Mouse (Mus musculus) stomach, postnatal 0 days (tissue): ENCODE measurements around the gene Ntrk1.

ENCODE experiments used
- CTCF ChIP-seq: IDR thresholded peaks from 2 replicates; pipeline ENCODE4 v1.5.1; 2016; ENCODE audit warnings: antibody characterized with exemption, low read depth, mild to moderate bottlenecking, moderate library complexity
- EP300 ChIP-seq: optimal IDR thresholded peaks from 2 replicates; pipeline ENCODE3; 2016; ENCODE audit warnings: antibody characterized with exemption

GRCm38 (mm10) chr3:87755964-87756363, 39.0 kb downstream of the Ntrk1 start:
- TF ChIP-seq CTCF (peak; percentile 99), EP300 (no peak)
